Mouse (Mus musculus): ENCODE results near the gene Zmiz1. TPM values are rescaled to one million over a fixed set of nuclear protein-coding genes. Genes with fewer than 3 reads are reported as not detected.
A peak's percentile ranks its signal among the peaks of the same experiment; 100 is the strongest.

Gene Zmiz1
- polyA plus RNA-seq, 1 experiment from 2014 or later, result 22.4 TPM

DNA sequence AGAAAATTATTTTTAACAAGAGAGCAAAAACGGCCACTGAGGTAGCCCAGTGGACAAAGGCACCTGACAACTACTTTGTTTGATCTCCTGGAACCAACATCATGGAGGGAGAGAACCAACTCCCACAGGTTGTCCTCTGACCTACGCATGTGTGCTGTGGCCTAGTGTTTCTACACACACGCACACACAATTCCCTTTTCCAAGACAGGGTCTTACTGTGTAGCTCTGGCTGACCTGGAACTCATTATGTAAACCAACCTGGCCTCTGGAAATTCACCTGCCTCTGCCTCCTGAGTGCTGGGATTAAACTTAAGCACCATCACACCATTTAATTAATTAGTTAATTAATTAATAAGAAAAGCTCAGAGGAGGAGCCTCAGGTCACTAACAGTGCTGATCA is 181.0 kb downstream of the Zmiz1 start:
- Histone ChIP-seq H3K27me3 (ENCODE audit: control insufficient read depth, insufficient read depth, low read depth, low read length) (no peaks in the 10 kb centered on the region), H3K4me1 (replicated peaks; ENCODE audit: control insufficient read depth, insufficient read depth, low read length) (no peaks in the 10 kb centered on the region), H3K27ac (ENCODE audit: low read length) (no peak overlapping the region), H3K36me3 (ENCODE audit: control insufficient read depth, insufficient read depth, low read length) (peaks cover 16% of the 10 kb centered on the region), H3K4me2 (ENCODE audit: low read depth, low read length) (no peak overlapping the region), H3K9me3 (ENCODE audit: control insufficient read depth, low read length) (no peaks in the 10 kb centered on the region), H3K4me3 (ENCODE audit: low read length) (no peak overlapping the region), H3K9ac (ENCODE audit: low read length) (no peak overlapping the region)
- 77% methylated on average over 3 of the region's 3 CpGs for WGBS
- ATAC-seq (ENCODE audit: low read depth), result no peak

DNA sequence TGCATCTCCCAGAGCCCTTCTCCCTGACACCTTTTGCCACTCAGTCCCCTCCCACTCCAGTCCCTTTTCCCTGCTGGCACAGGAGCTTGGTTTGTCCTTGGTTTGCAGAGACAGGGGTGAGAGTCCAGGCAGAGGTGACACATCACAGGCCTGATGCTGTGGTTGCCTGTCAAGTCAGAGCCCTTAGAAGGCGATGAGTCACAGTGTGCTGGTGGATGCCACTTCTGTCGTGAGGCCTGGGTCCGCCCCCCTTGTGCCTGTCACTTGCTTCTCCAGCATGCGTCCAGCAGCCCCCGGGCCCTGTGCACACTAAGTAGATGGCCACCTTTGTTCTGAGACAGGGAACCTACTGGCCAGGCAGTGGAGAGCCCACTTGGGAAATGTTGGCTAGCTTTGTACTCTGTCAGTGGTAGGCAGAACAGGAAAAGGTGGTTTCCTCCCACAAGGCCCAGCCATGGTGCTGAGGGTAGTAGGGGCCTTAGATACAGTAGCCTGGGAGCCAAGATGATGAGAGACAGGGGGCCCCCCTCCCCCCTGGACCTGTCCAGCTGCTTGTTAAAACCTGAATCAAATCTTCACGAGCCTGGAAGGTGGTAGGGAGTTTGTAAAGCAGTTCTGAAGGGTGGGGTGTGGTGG is 181.6 kb downstream of the Zmiz1 start:
- ATAC-seq (ENCODE audit: low read depth), result 0 out of 2 replicates have a peak, but pooled peaks have one; percentile 9
- Histone ChIP-seq H3K4me1 (replicated peaks; ENCODE audit: control insufficient read depth, insufficient read depth, low read length) (no peaks in the 10 kb centered on the region), H3K9me3 (ENCODE audit: control insufficient read depth, low read length) (no peaks in the 10 kb centered on the region), H3K36me3 (ENCODE audit: control insufficient read depth, insufficient read depth, low read length) (peaks cover 22% of the 10 kb centered on the region), H3K27me3 (ENCODE audit: control insufficient read depth, insufficient read depth, low read depth, low read length) (no peaks in the 10 kb centered on the region), H3K27ac (ENCODE audit: low read length) (no peak overlapping the region), H3K4me3 (ENCODE audit: low read length) (no peak overlapping the region), H3K4me2 (ENCODE audit: low read depth, low read length) (no peak overlapping the region), H3K9ac (ENCODE audit: low read length) (no peak overlapping the region)
- WGBS, result 60% methylated on average over 6 of the region's 6 CpGs

DNA sequence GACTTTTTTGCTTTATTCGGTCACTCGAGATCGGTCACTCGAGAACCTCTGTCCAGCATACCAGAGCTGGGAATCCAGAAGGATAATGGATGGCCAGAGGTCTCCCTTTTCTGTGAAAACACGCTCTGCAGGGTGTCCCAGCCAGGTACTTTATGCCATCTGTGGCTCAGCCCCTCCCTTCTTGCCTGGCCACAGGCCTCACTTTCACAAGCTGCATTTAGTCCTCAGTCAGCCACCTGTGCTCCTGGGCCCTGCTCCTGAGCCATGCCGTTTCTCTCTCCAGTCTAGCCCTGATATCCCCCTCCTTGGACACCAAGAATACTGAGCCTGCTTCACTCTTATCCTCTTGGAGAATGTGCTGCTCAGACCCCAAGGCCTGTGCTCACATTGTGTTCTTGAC is 182.1 kb downstream of the Zmiz1 start:
- Histone ChIP-seq H3K36me3 (ENCODE audit: control insufficient read depth, insufficient read depth, low read length) (peaks cover 22% of the 10 kb centered on the region), H3K4me3 (ENCODE audit: low read length) (no peak overlapping the region), H3K27ac (ENCODE audit: low read length) (no peak overlapping the region), H3K4me1 (replicated peaks; ENCODE audit: control insufficient read depth, insufficient read depth, low read length) (no peaks in the 10 kb centered on the region), H3K27me3 (ENCODE audit: control insufficient read depth, insufficient read depth, low read depth, low read length) (no peaks in the 10 kb centered on the region), H3K4me2 (ENCODE audit: low read depth, low read length) (no peak overlapping the region), H3K9ac (ENCODE audit: low read length) (no peak overlapping the region), H3K9me3 (ENCODE audit: control insufficient read depth, low read length) (no peaks in the 10 kb centered on the region)
- 86% methylated on average over 6 of the region's 6 CpGs for WGBS
- ATAC-seq (ENCODE audit: low read depth), result no peak

DNA sequence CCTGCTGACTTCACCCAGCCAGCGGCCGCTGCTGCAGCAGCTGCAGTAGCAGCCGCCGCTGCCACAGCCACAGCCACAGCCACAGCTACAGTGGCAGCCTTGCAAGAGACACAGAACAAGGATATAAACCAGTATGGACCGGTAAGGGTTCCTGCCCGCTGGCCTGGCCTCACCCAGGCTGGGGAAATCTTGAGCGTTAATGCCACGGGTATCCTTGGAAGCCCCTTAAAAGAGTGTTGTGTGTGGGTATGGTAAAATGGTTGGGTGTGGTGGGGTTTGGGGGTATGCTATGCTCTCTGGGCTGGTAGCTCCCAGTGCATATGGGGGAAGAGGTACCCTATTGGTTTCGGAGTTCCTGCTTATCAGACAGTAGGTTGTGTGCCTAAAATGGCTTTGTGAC is 186.7 kb downstream of the Zmiz1 start:
- Histone ChIP-seq H3K27me3 (ENCODE audit: control insufficient read depth, insufficient read depth, low read depth, low read length) (no peaks in the 10 kb centered on the region), H3K27ac (ENCODE audit: low read length) (no peak overlapping the region), H3K4me2 (ENCODE audit: low read depth, low read length) (no peak overlapping the region), H3K9ac (ENCODE audit: low read length) (no peak overlapping the region), H3K36me3 (ENCODE audit: control insufficient read depth, insufficient read depth, low read length) (peaks cover 60% of the 10 kb centered on the region), H3K4me3 (ENCODE audit: low read length) (no peak overlapping the region), H3K9me3 (ENCODE audit: control insufficient read depth, low read length) (no peaks in the 10 kb centered on the region), H3K4me1 (replicated peaks; ENCODE audit: control insufficient read depth, insufficient read depth, low read length) (no peaks in the 10 kb centered on the region)
- WGBS, result 85% methylated on average over 9 of the region's 9 CpGs
- no peak; the same call in 1 of the 2 replicates for ATAC-seq (ENCODE audit: low read depth)

DNA sequence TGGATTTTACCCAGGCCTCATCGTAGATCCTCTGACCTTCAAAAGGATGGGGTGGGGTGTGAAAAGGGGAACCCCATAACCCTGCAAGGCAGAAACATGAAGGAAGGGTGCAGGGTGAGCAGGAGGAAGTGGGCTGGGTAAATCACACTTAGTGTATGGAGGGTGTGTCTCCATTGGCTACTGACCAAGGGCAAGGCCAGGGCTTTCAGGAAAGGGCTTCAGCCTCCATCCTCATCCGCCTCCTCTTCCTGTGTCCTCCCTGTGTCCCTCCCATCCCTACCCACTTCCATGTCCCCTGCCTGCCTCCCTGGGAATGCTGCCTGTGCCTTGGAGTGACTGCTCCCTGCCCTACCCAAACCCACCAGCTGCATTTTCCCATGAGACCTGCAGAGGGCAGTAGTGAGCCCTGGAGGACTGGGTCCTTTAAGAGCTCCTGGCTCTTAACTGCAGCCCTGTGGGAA is 187.2 kb downstream of the Zmiz1 start:
- Histone ChIP-seq H3K27me3 (ENCODE audit: control insufficient read depth, insufficient read depth, low read depth, low read length) (no peaks in the 10 kb centered on the region), H3K4me3 (ENCODE audit: low read length) (no peak overlapping the region), H3K9ac (ENCODE audit: low read length) (no peak overlapping the region), H3K4me1 (replicated peaks; ENCODE audit: control insufficient read depth, insufficient read depth, low read length) (no peaks in the 10 kb centered on the region), H3K9me3 (ENCODE audit: control insufficient read depth, low read length) (no peaks in the 10 kb centered on the region), H3K36me3 (ENCODE audit: control insufficient read depth, insufficient read depth, low read length) (peaks cover 63% of the 10 kb centered on the region), H3K4me2 (ENCODE audit: low read depth, low read length) (no peak overlapping the region), H3K27ac (ENCODE audit: low read length) (no peak overlapping the region)
- 74% methylated on average over 2 of the region's 2 CpGs for WGBS
- ATAC-seq (ENCODE audit: low read depth), result peak; percentile 79

DNA sequence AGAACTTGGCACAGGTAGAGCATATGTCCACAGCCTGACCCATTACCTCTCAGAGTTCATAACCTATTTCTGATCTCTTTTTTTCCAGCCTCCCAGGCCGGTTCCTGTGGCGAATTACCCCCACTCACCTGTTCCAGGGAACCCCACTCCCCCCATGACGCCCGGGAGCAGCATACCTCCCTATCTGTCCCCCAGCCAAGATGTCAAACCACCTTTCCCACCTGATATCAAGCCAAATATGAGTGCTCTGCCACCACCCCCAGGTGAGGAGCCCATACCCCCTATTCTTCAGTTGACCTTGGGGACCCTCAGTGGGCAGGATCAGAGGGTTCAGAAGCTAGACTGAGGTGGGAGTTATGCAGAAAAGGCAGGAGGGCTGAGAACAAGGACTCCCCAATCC is 192.1 kb downstream of the Zmiz1 start:
- Histone ChIP-seq H3K4me3 (ENCODE audit: low read length) (no peak overlapping the region), H3K36me3 (ENCODE audit: control insufficient read depth, insufficient read depth, low read length) (peaks cover 82% of the 10 kb centered on the region), H3K9me3 (ENCODE audit: control insufficient read depth, low read length) (no peaks in the 10 kb centered on the region), H3K4me2 (ENCODE audit: low read depth, low read length) (no peak overlapping the region), H3K27me3 (ENCODE audit: control insufficient read depth, insufficient read depth, low read depth, low read length) (no peaks in the 10 kb centered on the region), H3K4me1 (replicated peaks; ENCODE audit: control insufficient read depth, insufficient read depth, low read length) (no peaks in the 10 kb centered on the region), H3K27ac (ENCODE audit: low read length) (no peak overlapping the region), H3K9ac (ENCODE audit: low read length) (no peak overlapping the region)
- ATAC-seq (ENCODE audit: low read depth), result no peak
- 88% methylated on average over 4 of the region's 4 CpGs for WGBS

DNA sequence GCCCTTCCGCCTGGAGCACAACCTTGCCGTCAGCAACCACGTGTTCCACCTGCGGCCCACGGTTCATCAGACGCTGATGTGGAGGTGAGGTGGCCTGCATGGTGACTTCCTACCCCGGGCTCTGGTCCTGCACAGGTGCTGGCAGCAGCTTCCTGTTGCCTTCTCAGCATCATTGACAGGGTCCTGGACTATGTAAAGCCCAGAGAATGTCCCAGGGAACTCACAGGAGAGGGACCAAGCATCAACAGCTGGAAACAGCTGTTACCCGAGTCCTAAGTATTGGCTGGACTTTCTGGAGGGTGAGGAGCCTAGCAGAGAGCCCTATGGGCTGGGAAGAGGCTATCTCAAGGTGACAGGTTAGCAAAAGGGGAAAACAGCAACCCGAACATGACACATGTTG is 192.9 kb downstream of the Zmiz1 start:
- ATAC-seq (ENCODE audit: low read depth), result no peak
- Histone ChIP-seq H3K9me3 (ENCODE audit: control insufficient read depth, low read length) (no peaks in the 10 kb centered on the region), H3K9ac (ENCODE audit: low read length) (no peak overlapping the region), H3K36me3 (ENCODE audit: control insufficient read depth, insufficient read depth, low read length) (peaks cover 84% of the 10 kb centered on the region), H3K4me3 (ENCODE audit: low read length) (no peak overlapping the region), H3K4me1 (replicated peaks; ENCODE audit: control insufficient read depth, insufficient read depth, low read length) (no peaks in the 10 kb centered on the region), H3K27ac (ENCODE audit: low read length) (no peak overlapping the region), H3K27me3 (ENCODE audit: control insufficient read depth, insufficient read depth, low read depth, low read length) (no peaks in the 10 kb centered on the region), H3K4me2 (ENCODE audit: low read depth, low read length) (no peak overlapping the region)
- WGBS, result 89% methylated on average over 9 of the region's 9 CpGs

DNA sequence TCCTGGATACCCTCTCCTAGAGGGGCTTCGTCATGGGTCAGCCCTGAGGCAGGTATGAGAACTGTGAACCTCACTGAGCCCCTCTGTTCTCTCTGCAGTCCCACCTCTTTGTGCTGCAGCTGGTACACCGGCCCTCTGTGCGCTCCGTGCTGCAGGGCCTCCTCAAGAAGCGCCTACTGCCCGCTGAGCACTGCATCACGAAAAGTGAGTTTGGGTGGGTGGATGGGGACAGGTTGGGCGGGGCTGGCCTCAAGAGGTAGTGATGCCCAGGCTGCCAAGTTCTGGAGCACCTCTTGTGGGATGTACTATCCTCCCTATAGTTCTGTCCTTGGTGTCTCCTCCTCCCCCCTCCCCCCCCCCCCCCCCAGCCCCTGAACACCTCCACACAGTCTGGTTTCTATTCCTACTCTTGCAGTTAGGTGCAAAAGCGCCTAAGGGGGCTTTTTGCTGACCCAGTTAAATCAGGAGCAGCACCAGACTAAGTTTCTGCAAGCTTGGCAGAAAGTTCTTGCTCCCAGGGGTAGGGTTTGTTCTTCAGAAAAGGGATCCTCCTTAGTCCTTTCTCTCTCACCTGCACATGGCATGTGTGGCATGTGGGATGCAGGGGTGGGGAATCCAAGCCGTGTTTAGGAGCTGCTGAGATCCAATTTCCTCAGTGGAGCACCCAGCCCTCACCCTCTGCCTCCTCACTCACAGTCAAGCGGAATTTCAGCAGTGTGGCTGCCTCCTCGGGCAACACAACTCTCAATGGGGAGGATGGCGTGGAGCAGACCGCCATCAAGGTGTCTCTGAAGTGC is 195.6 kb downstream of the Zmiz1 start:
- Histone ChIP-seq H3K4me2 (ENCODE audit: low read depth, low read length) (no peak overlapping the region), H3K36me3 (ENCODE audit: control insufficient read depth, insufficient read depth, low read length) (peaks cover 80% of the 10 kb centered on the region), H3K9me3 (ENCODE audit: control insufficient read depth, low read length) (no peaks in the 10 kb centered on the region), H3K27me3 (ENCODE audit: control insufficient read depth, insufficient read depth, low read depth, low read length) (no peaks in the 10 kb centered on the region), H3K4me1 (replicated peaks; ENCODE audit: control insufficient read depth, insufficient read depth, low read length) (no peaks in the 10 kb centered on the region), H3K27ac (ENCODE audit: low read length) (no peak overlapping the region), H3K9ac (ENCODE audit: low read length) (no peak overlapping the region), H3K4me3 (ENCODE audit: low read length) (no peak overlapping the region)
- 84% methylated on average over 14 of the region's 14 CpGs for WGBS
- ATAC-seq (ENCODE audit: low read depth), result no peak

DNA sequence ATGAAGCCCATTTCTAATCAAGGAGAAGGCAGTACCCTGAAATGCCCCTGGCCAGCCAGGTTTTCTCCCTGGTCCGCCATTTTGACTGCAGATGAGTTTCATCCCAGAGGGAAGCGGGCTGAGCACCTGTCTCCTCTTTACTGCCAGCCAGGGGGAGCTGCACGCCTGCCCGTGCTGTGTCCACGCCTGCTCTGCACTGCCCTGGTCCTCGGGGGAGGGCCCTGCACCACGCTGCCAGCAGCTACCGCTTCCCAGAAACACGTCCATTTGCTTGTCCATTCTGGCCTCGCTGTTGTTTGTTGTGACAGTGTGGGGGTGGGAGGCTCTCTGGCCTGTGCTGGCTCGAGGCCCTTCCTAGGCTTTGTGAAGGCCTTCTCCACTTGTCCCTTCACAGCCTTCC is 201.7 kb downstream of the Zmiz1 start:
- no peaks in the 10 kb centered on the region for H3K9me3 ChIP-seq (ENCODE audit: control insufficient read depth, low read length)
- peak; percentile 37; the same call in 1 of the 2 replicates for ATAC-seq (ENCODE audit: low read depth)
- no peaks in the 10 kb centered on the region for H3K27me3 ChIP-seq (ENCODE audit: control insufficient read depth, insufficient read depth, low read depth, low read length)
- H3K4me2 ChIP-seq (ENCODE audit: low read depth, low read length), result no peak overlapping the region
- no peak overlapping the region for H3K4me3 ChIP-seq (ENCODE audit: low read length)
- H3K4me1 ChIP-seq (replicated peaks; ENCODE audit: control insufficient read depth, insufficient read depth, low read length), result no peaks in the 10 kb centered on the region
- no peak overlapping the region for H3K27ac ChIP-seq (ENCODE audit: low read length)
- 54% methylated on average over 11 of the region's 11 CpGs for WGBS
- peaks cover 55% of the 10 kb centered on the region for H3K36me3 ChIP-seq (ENCODE audit: control insufficient read depth, insufficient read depth, low read length)
- no peak overlapping the region for H3K9ac ChIP-seq (ENCODE audit: low read length)

Data from lung, embryonic 16.5 days (tissue).